Mouse (Mus musculus): ENCODE results near the gene Mitf.

Mitf gene

GRCm38 (mm10) chr6:97880363-97880762, 73.5 kb downstream of the Mitf start:
- DNase-seq (ENCODE audit: low spot score in 2 of 2), result no peak

GRCm38 (mm10) chr6:97881935-97882334, 75.1 kb downstream of the Mitf start:
- DNase-seq (ENCODE audit: low spot score in 2 of 2), result no peak

GRCm38 (mm10) chr6:97882931-97883330, 76.1 kb downstream of the Mitf start:
- no peak for DNase-seq (ENCODE audit: low spot score in 2 of 2)

- no peak for DNase-seq (ENCODE audit: low spot score in 2 of 2)
These were observed 76.6 kb downstream of the Mitf start for GRCm38 (mm10) chr6:97883496-97883895.

- DNase-seq (ENCODE audit: low spot score in 2 of 2), result no peak
These were observed 78.1 kb downstream of the Mitf start for GRCm38 (mm10) chr6:97884971-97885370.

GRCm38 (mm10) chr6:97885606-97886005, 78.8 kb downstream of the Mitf start:
- DNase-seq (ENCODE audit: low spot score in 2 of 2), result no peak

GRCm38 (mm10) chr6:97887893-97888292, 81.0 kb downstream of the Mitf start:
- DNase-seq (ENCODE audit: low spot score in 2 of 2), result no peak

- DNase-seq (ENCODE audit: low spot score in 2 of 2), result no peak
These were observed 81.7 kb downstream of the Mitf start for GRCm38 (mm10) chr6:97888596-97888995.

- no peak for DNase-seq (ENCODE audit: low spot score in 2 of 2)
These were observed 86.7 kb downstream of the Mitf start for GRCm38 (mm10) chr6:97893546-97893945.

GRCm38 (mm10) chr6:97897191-97897590, 90.3 kb downstream of the Mitf start:
- no peak for DNase-seq (ENCODE audit: low spot score in 2 of 2)

- DNase-seq (ENCODE audit: low spot score in 2 of 2), result no peak
These were observed 91.2 kb downstream of the Mitf start for GRCm38 (mm10) chr6:97898085-97898484.

- no peak for DNase-seq (ENCODE audit: low spot score in 2 of 2)
These were observed 94.7 kb downstream of the Mitf start for GRCm38 (mm10) chr6:97901561-97901960.

- no peak for DNase-seq (ENCODE audit: low spot score in 2 of 2)
These were observed 95.4 kb downstream of the Mitf start for GRCm38 (mm10) chr6:97902205-97902604.

- no peak for DNase-seq (ENCODE audit: low spot score in 2 of 2)
These were observed 107.9 kb downstream of the Mitf start for GRCm38 (mm10) chr6:97914768-97915167.

GRCm38 (mm10) chr6:97916386-97916903, 109.6 kb downstream of the Mitf start:
- no peak for DNase-seq (ENCODE audit: low spot score in 2 of 2)

GRCm38 (mm10) chr6:97918051-97918450, 111.2 kb downstream of the Mitf start:
- DNase-seq (ENCODE audit: low spot score in 2 of 2), result no peak

- DNase-seq (ENCODE audit: low spot score in 2 of 2), result no peak
These were observed 111.6 kb downstream of the Mitf start for GRCm38 (mm10) chr6:97918481-97918880.

- no peak for DNase-seq (ENCODE audit: low spot score in 2 of 2)
These were observed 112.4 kb downstream of the Mitf start for GRCm38 (mm10) chr6:97919287-97919686.

- no peak for DNase-seq (ENCODE audit: low spot score in 2 of 2)
These were observed 114.7 kb downstream of the Mitf start for GRCm38 (mm10) chr6:97921591-97921990.

- no peak for DNase-seq (ENCODE audit: low spot score in 2 of 2)
These were observed 117.4 kb downstream of the Mitf start for GRCm38 (mm10) chr6:97924221-97924620.

GRCm38 (mm10) chr6:97929051-97929450, 122.2 kb downstream of the Mitf start:
- DNase-seq (ENCODE audit: low spot score in 2 of 2), result no peak

- no peak for DNase-seq (ENCODE audit: low spot score in 2 of 2)
These were observed 122.6 kb downstream of the Mitf start for GRCm38 (mm10) chr6:97929466-97929865.

- no peak for DNase-seq (ENCODE audit: low spot score in 2 of 2)
These were observed 130.3 kb downstream of the Mitf start for GRCm38 (mm10) chr6:97937139-97937538.

- no peak for DNase-seq (ENCODE audit: low spot score in 2 of 2)
These were observed 131.2 kb downstream of the Mitf start for GRCm38 (mm10) chr6:97937897-97938614.

All from frontal cortex, postnatal 14 days (tissue).